Mouse (Mus musculus) lung, postnatal 0 days (tissue): ENCODE results near the gene Txndc17. TPM values are rescaled to one million over a fixed set of nuclear protein-coding genes. Genes with fewer than 3 reads are reported as not detected.
A peak's percentile ranks its signal among the peaks of the same experiment; 100 is the strongest.

Source experiments
- ATAC-seq: fragments of 200-750 bp; cut with Nextera tagmentation; 2 replicates; pipeline ENCODE4 v1.8.0; 2017; ENCODE audit warnings: moderate library complexity
- DNase-seq: peaks from one replicate; pipeline ENCODE4 v3.0.0-alpha.2; 2016; ENCODE audit warnings: low spot score
- H3K27ac ChIP-seq: fragments of 300-500 bp; sonication (generic); 2 replicates; pipeline ENCODE4 v1.5.1; 2014; ENCODE audit warnings: antibody characterized with exemption, mild to moderate bottlenecking, low read length, mixed read lengths
- H3K27me3 ChIP-seq: fragments of 300-500 bp; sonication (generic); replicated peaks from 2 replicates; pipeline ENCODE4 v1.6.1; 2014; ENCODE audit warnings: low read length, mixed read lengths; ENCODE audit not compliant: insufficient read depth
- H3K36me3 ChIP-seq: fragments of 300-500 bp; sonication (generic); 2 replicates; pipeline ENCODE4 v1.6.1; 2014; ENCODE audit warnings: low read length, mixed read lengths; ENCODE audit not compliant: insufficient read depth
- H3K4me1 ChIP-seq: fragments of 300-500 bp; sonication (generic); 2 replicates; pipeline ENCODE4 v1.6.1; 2014; ENCODE audit warnings: antibody characterized with exemption, low read depth, low read length, mixed read lengths; ENCODE audit not compliant: insufficient read depth
- H3K4me2 ChIP-seq: fragments of 300-500 bp; sonication (generic); replicated peaks from 2 replicates; pipeline ENCODE4 v1.6.1; 2014; ENCODE audit warnings: low read depth, mild to moderate bottlenecking, low read length, moderate library complexity, mixed read lengths
- H3K4me3 ChIP-seq: fragments of 300-500 bp; sonication (generic); 2 replicates; pipeline ENCODE4 v1.5.1; 2014; ENCODE audit warnings: low read depth, low read length
- H3K9ac ChIP-seq: fragments of 300-500 bp; sonication (generic); replicated peaks from 2 replicates; pipeline ENCODE4 v1.6.1; 2014; ENCODE audit warnings: low read depth, mild to moderate bottlenecking
- H3K9me3 ChIP-seq: fragments of 300-500 bp; sonication (generic); 2 replicates; pipeline ENCODE4 v1.6.1; 2016; ENCODE audit warnings: low read length, mixed read lengths
- CTCF ChIP-seq: IDR thresholded peaks from 2 replicates; pipeline ENCODE4 v1.5.1; 2016; ENCODE audit warnings: antibody characterized with exemption, mild to moderate bottlenecking
- EP300 ChIP-seq: IDR thresholded peaks from 2 replicates; pipeline ENCODE4 v1.6.1; 2016; ENCODE audit warnings: antibody characterized with exemption, mild to moderate bottlenecking, control low read depth
- WGBS: fragments of 180-500 bp; shearing (Covaris S2); extraction: QIAGEN DNeasy Blood & Tissue Kit; methylation state at CpG from one replicate; pipeline ENCODE4 v1.1.7; 2014; 5-methylcytosine and 5-hydroxymethylcytosine counted together
- polyA plus RNA-seq: library from polyadenylated mRNA; unstranded; fragments of >200 nt; fragmentation: Nextera tagmentation; extraction: Ambion mirVana; gene quantifications from 2 replicates; pipeline ENCODE4 v1.2.1, GENCODE M21; 2015

The Txndc17 gene
- polyA plus RNA-seq, 1 experiment from 2014 or later = 156 TPM

DNA sequence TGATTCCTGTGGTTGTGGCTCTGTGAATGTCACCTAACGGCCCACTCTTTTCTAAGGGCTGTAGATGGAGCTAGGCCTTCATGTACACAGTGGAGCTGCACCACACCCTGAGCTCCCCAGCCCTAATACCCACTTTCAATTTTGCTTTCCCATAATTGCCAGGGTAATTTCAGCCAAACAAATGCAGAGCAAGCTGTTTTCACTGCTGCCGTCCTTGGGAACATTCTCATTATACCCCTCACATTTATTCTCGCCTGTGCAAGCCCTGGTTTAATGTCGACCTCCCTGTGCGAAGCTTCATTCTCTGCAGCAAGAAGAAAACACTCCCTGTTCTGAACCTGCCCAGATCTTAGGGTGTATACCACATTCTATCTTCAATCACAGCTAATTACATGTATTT lies 31.4 kb upstream of the Txndc17 start:
- H3K4me1 ChIP-seq = no peaks in the 10 kb centered on the region
- no peak overlapping the region for H3K4me2 ChIP-seq
- no peaks in the 10 kb centered on the region for H3K27me3 ChIP-seq
- no peak overlapping the region for H3K9ac ChIP-seq
- ATAC-seq (no peak), DNase-seq (no peak)
- H3K27ac ChIP-seq = no peak overlapping the region
- no peaks in the 10 kb centered on the region for H3K9me3 ChIP-seq
- H3K4me3 ChIP-seq = no peak overlapping the region
- WGBS = 85% methylated on average over 5 of the region's 5 CpGs
- TF ChIP-seq CTCF = no peak
- TF ChIP-seq EP300 = no peak
- H3K36me3 ChIP-seq = peaks cover 12% of the 10 kb centered on the region; the same call in 1 of the 2 replicates

DNA sequence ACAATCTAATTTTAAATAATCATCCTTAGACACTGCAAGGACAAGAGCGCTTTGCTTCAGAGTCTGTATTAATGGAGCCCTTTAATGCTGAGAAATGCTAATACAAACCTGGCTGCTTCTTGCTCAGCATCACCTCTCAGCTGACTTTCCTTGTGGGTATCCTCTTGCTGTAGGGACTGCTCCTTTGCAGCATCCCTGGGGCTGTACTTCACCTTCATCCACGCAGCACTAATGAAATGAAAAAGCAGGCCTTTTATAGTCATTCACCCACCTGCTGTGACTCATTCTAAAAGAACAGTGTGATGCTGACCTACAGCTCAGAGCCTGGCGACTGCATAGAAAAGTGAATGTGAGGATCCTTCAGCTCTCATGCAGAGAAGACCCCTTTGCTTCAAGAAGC lies 30.8 kb upstream of the Txndc17 start:
- no peak overlapping the region for H3K9ac ChIP-seq
- no peak for TF ChIP-seq CTCF
- TF ChIP-seq EP300 = no peak
- H3K4me1 ChIP-seq = no peaks in the 10 kb centered on the region
- H3K4me2 ChIP-seq = no peak overlapping the region
- no peak overlapping the region for H3K27ac ChIP-seq
- peaks cover 12% of the 10 kb centered on the region; the same call in 1 of the 2 replicates for H3K36me3 ChIP-seq
- no peak overlapping the region for H3K4me3 ChIP-seq
- WGBS = 81% methylated on average over 3 of the region's 3 CpGs
- ATAC-seq = no peak
- H3K9me3 ChIP-seq = no peaks in the 10 kb centered on the region
- no peak for DNase-seq
- no peaks in the 10 kb centered on the region for H3K27me3 ChIP-seq

DNA sequence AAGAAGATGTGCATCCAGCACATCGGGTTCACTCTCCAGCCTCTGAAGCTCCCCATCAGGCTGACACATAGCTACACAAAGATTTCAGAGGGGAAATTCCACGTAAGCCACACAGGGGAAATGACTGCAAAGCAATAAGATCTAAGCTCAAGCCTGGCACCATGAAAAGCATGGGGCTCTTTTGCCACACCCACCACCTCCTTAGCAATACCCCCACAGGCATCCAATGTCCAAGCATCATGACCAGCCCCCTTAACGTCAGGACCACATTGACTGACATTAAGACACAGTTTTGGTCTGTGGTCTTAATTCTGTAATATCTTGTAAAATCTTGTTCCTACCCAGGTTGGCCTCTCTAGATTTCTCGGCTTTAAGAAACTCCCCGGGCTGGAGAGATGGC lies 26.8 kb upstream of the Txndc17 start:
- Histone ChIP-seq H3K36me3 (0 out of 2 replicates have a peak, but pooled peaks cover 5% of the 10 kb centered on the region), H3K27ac (no peak overlapping the region), H3K9me3 (no peaks in the 10 kb centered on the region), H3K4me3 (no peak overlapping the region), H3K4me2 (no peak overlapping the region), H3K4me1 (no peaks in the 10 kb centered on the region), H3K9ac (no peak overlapping the region), H3K27me3 (no peaks in the 10 kb centered on the region)
- ATAC-seq = no peak
- no peak for DNase-seq
- 91% methylated on average over 5 of the region's 5 CpGs for WGBS
- TF ChIP-seq CTCF (no peak), EP300 (no peak)

DNA sequence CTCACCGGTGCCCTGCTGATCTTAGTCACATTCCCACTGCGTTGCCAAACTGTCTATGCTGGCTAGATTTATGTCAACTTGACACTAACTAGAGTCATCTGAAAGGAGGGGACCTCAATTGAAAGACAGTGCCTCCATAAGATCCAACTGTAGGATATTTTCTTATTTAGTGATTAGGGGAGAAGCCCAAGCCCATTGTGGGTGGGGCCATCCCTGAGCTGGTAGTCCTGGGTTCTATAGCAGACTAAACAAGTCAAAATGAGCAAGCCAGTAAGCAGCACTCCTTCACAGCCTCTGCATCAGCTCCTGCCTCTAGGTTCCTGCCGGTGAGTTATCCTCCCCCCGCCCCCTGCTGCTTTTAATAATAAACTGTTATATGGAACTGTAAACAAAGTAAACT lies 26.2 kb upstream of the Txndc17 start:
- ATAC-seq = no peak
- DNase-seq = no peak
- H3K4me2 ChIP-seq = no peak overlapping the region
- H3K27me3 ChIP-seq = no peaks in the 10 kb centered on the region
- TF ChIP-seq CTCF = no peak
- H3K9ac ChIP-seq = no peak overlapping the region
- no peaks in the 10 kb centered on the region for H3K4me1 ChIP-seq
- 76% methylated on average over 4 of the region's 4 CpGs for WGBS
- 0 out of 2 replicates have a peak, but pooled peaks cover 5% of the 10 kb centered on the region for H3K36me3 ChIP-seq
- H3K4me3 ChIP-seq = no peak overlapping the region
- no peaks in the 10 kb centered on the region for H3K9me3 ChIP-seq
- H3K27ac ChIP-seq = no peak overlapping the region

DNA sequence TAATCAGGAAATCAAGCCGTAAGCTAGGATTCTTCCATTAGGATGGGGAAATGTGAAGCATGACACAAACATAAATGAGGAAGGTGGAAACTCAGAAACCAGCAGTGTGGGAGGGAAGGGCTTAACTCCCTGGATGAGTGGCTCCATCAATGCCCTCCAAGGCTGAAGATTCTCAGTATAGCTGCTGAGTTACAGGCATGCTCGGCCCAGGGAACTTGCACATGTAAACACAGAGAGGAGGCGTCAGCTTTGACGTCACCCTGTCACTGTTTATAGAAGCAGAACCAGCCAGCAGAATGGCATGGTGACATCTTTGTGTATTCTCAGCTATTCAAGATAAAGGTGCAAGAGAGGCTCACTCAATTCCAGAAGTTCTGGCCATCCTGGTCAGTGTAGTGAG lies 23.1 kb upstream of the Txndc17 start:
- Histone ChIP-seq H3K4me3 (no peak overlapping the region), H3K9ac (no peak overlapping the region), H3K9me3 (no peaks in the 10 kb centered on the region), H3K27me3 (no peaks in the 10 kb centered on the region), H3K27ac (no peak overlapping the region), H3K4me2 (no peak overlapping the region), H3K36me3 (0 out of 2 replicates have a peak, but pooled peaks cover 3% of the 10 kb centered on the region), H3K4me1 (no peaks in the 10 kb centered on the region)
- peak; percentile 56; the same call in 1 of the 2 replicates for ATAC-seq
- WGBS = 45% methylated on average over 4 of the region's 4 CpGs
- peak; percentile 11 for DNase-seq
- TF ChIP-seq EP300 (no peak), CTCF (no peak)

DNA sequence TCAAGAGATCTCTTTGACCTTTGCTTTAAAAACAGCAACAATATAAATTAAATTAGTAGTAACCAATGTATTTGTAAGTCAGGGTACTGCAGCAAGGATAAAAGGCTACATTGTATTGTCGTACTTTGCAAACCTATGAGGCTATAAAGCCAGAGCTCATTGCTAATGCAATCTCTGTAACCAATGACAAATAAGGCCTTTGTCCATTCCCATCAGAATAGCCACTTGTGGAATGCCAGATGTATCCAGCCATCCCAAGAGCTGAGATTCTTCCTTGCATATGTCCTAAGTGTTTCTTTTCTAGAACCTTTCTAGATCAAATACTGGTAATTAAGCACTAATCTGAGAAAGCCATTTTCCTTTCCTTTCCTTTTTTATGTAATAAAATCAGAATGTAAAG lies 16.5 kb upstream of the Txndc17 start:
- no peak for ATAC-seq
- TF ChIP-seq EP300 = no peak
- no peak for TF ChIP-seq CTCF
- H3K4me2 ChIP-seq = no peak overlapping the region
- WGBS = 95% methylated on average over 1 of the region's 1 CpGs
- H3K4me1 ChIP-seq = no peaks in the 10 kb centered on the region
- no peak overlapping the region for H3K27ac ChIP-seq
- no peak overlapping the region for H3K9ac ChIP-seq
- H3K36me3 ChIP-seq = peaks cover 22% of the 10 kb centered on the region; the same call in 1 of the 2 replicates
- H3K9me3 ChIP-seq = no peaks in the 10 kb centered on the region
- H3K27me3 ChIP-seq = no peaks in the 10 kb centered on the region
- no peak for DNase-seq
- H3K4me3 ChIP-seq = no peak overlapping the region

DNA sequence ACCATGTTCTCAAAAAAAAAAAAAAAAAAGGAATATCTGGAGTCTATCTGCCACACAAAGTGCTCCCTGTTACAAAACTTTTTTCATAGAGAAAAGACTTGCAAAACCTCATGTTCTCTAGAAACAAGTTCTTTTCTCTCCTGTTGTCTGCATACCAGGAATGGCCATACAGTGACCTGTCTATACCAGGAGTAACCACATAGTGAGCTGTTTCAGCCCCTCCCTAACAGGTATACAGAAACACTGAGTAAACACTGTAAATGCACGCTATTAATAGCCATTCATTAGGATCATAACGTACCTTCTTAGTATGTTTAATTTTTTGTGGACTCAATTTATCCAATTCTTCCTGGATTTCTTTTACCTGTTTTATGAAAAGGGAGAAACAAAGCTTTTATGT lies 13.1 kb upstream of the Txndc17 start:
- Histone ChIP-seq H3K4me1 (no peaks in the 10 kb centered on the region), H3K36me3 (peaks cover 19% of the 10 kb centered on the region; the same call in 1 of the 2 replicates), H3K9ac (no peak overlapping the region), H3K4me2 (no peak overlapping the region), H3K27me3 (no peaks in the 10 kb centered on the region), H3K4me3 (no peak overlapping the region), H3K9me3 (no peaks in the 10 kb centered on the region), H3K27ac (no peak overlapping the region)
- WGBS = 70% methylated on average over 2 of the region's 2 CpGs
- no peak for ATAC-seq
- TF ChIP-seq CTCF (no peak), EP300 (no peak)
- no peak for DNase-seq
